Comparison of ENCODE assay signal across 11 mouse cellular contexts in the genomic region with DNA sequence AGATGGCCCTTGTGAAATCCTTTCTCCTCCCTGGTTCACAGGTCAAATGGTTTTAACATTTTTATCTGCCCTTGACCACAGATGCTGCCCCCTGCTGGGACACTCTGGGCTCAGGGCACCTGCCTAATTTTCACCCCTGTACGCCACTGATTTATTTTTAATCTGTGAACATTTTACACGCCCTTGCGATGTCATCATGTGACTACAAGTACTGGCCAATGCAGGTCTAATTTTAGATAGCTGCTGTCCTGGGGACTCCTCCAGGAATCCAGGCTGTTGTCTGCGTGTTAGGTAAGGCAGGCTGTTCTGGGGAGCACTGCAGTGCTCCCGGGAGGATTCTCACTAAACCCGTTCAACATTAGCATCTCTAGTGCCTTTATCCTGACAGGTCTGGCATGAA.
DNase-seq lines count a peak whose midpoint lies in the region; ATAC-seq and TF ChIP-seq lines count a peak whose summit lies in the region.
"Had no signal": no experiment of that assay in that cellular context is flagged by ENCODE, and none has a peak within 500 bp of the region (broad histone marks: within the 10 kb centered on the region; RNA-seq: fewer than 3 reads in every experiment).

No protein-coding gene starts in this region.

- no peak for TF ChIP-seq EP300 in liver, postnatal 0 days (IDR thresholded peaks at IDR 0.05; ENCODE audit: low read depth)

- DNase-seq in heart, adult 18-20 months, result peak; percentile 84 to 85
- DNase-seq in liver, postnatal 0 days, result no peak
- no peak for DNase-seq in liver, embryonic 11.5 days (ENCODE audit: low spot score)
- peak; percentile 52 for DNase-seq in gastrocnemius, postnatal 10 days
- DNase-seq in skeletal muscle tissue, adult 2 months (ENCODE audit: low read depth, low spot score), result peak; percentile 94
- no peak for DNase-seq in cerebellum, adult 9-10 months
- DNase-seq in kidney, adult 8-10 months, result no peak

- TF ChIP-seq CTCF in liver, postnatal 0 days (IDR thresholded peaks at IDR 0.05; ENCODE audit: low read depth), result peak; percentile 22

- H3K27me3 ChIP-seq in heart, embryonic 11.5 days (ENCODE audit: control insufficient read depth, insufficient read depth, low read length), result peaks cover 17% of the 10 kb centered on the region; the same call in 1 of the 2 replicates
- H3K27me3 ChIP-seq in liver, postnatal 0 days (ENCODE audit: insufficient read depth, low read length), result no peaks in the 10 kb centered on the region
- H3K27me3 ChIP-seq in liver, embryonic 11.5 days (replicated peaks; ENCODE audit: control insufficient read depth, insufficient read depth, low read length), result peaks cover 4% of the 10 kb centered on the region; the same call in 1 of the 2 replicates

- no peaks in the 10 kb centered on the region for H3K9me3 ChIP-seq in heart, embryonic 11.5 days (replicated peaks; ENCODE audit: control insufficient read depth, low read length)
- no peaks in the 10 kb centered on the region for H3K9me3 ChIP-seq in liver, postnatal 0 days (ENCODE audit: low read length)
- H3K9me3 ChIP-seq in liver, embryonic 11.5 days (ENCODE audit: control insufficient read depth, low read length), result no peaks in the 10 kb centered on the region
- H3K9me3 ChIP-seq: midbrain, embryonic 12.5 days had no signal

- no peak overlapping the region for H3K9ac ChIP-seq in heart, embryonic 11.5 days (ENCODE audit: low read depth, low read length)
- no peak overlapping the region for H3K9ac ChIP-seq in liver, postnatal 0 days (replicated peaks)
- no peak overlapping the region for H3K9ac ChIP-seq in liver, embryonic 11.5 days (ENCODE audit: low read depth, low read length)
- H3K9ac ChIP-seq: hindbrain, embryonic 14.5 days; liver, embryonic 14.5 days; midbrain, embryonic 12.5 days had no signal

- no peak for ATAC-seq in heart, embryonic 11.5 days (replicated peaks; ENCODE audit: insufficient number of reproducible peaks, low FRiP score, low TSS enrichment)
- ATAC-seq in liver, postnatal 0 days, result no peak
- no peak for ATAC-seq in liver, embryonic 11.5 days (replicated peaks; ENCODE audit: low FRiP score)

- 0 out of 2 replicates have a peak, but pooled peaks cover 2% of the 10 kb centered on the region for H3K4me1 ChIP-seq in heart, embryonic 11.5 days (ENCODE audit: control insufficient read depth, insufficient read depth, low read length)
- H3K4me1 ChIP-seq in liver, postnatal 0 days (ENCODE audit: insufficient read depth), result no peaks in the 10 kb centered on the region
- H3K4me1 ChIP-seq in liver, embryonic 11.5 days (replicated peaks; ENCODE audit: control insufficient read depth, insufficient read depth, low read length), result no peaks in the 10 kb centered on the region

- H3K4me3 ChIP-seq in heart, embryonic 11.5 days (ENCODE audit: low read depth, low read length), result no peak overlapping the region
- no peak overlapping the region for H3K4me3 ChIP-seq in liver, postnatal 0 days (ENCODE audit: low read depth, low read length)
- H3K4me3 ChIP-seq in liver, embryonic 11.5 days (ENCODE audit: low read depth, low read length), result no peak overlapping the region
- H3K4me3 ChIP-seq: midbrain, embryonic 12.5 days had no signal

- H3K27ac ChIP-seq in heart, embryonic 11.5 days (ENCODE audit: low read depth, low read length), result no peak overlapping the region
- no peak overlapping the region for H3K27ac ChIP-seq in liver, postnatal 0 days (ENCODE audit: low read depth)
- H3K27ac ChIP-seq in liver, embryonic 11.5 days (ENCODE audit: low read depth, low read length), result no peak overlapping the region
- H3K27ac ChIP-seq: hindbrain, embryonic 14.5 days; liver, embryonic 14.5 days; midbrain, embryonic 12.5 days had no signal

- H3K4me2 ChIP-seq in heart, embryonic 11.5 days, result no peak overlapping the region
- H3K4me2 ChIP-seq in liver, postnatal 0 days (ENCODE audit: low read depth, low read length), result no peak overlapping the region
- no peak overlapping the region for H3K4me2 ChIP-seq in liver, embryonic 11.5 days
- H3K4me2 ChIP-seq: hindbrain, embryonic 14.5 days; midbrain, embryonic 12.5 days had no signal

- WGBS in heart, embryonic 11.5 days (ENCODE audit: insufficient replicate concordance), result 48% methylated on average over 6 of the region's 6 CpGs
- 68% methylated on average over 6 of the region's 6 CpGs for WGBS in liver, postnatal 0 days (ENCODE audit: insufficient replicate concordance)
- WGBS in liver, embryonic 11.5 days, result 69% methylated on average over 6 of the region's 6 CpGs

- H3K36me3 ChIP-seq in heart, embryonic 11.5 days (ENCODE audit: control insufficient read depth, insufficient read depth, low read length), result no peaks in the 10 kb centered on the region
- no peaks in the 10 kb centered on the region for H3K36me3 ChIP-seq in liver, postnatal 0 days (replicated peaks; ENCODE audit: insufficient read depth, low read length)
- no peaks in the 10 kb centered on the region for H3K36me3 ChIP-seq in liver, embryonic 11.5 days (ENCODE audit: control insufficient read depth, insufficient read depth, low read length)
- H3K36me3 ChIP-seq: midbrain, embryonic 12.5 days had no signal

Comparison
In these comparisons a context has a peak if more than half of its experiments do, and no peak if none do; other contexts are left out.
1. DNase-seq: peak in heart, adult 18-20 months (2 of 2), gastrocnemius, postnatal 10 days (single experiment) and skeletal muscle tissue, adult 2 months (single experiment); none in liver, postnatal 0 days (single experiment), liver, embryonic 11.5 days (single experiment), cerebellum, adult 9-10 months (single experiment) and kidney, adult 8-10 months (0 of 2).